Mouse (Mus musculus): ENCODE measurements around the gene Msh2. TPM values are rescaled to one million over a fixed set of nuclear protein-coding genes. Genes with fewer than 3 reads are reported as not detected.
"Not testable (repeated sequence)": the region's sequence is repeated elsewhere in the genome, so short reads cannot be mapped to it uniquely, and the experiment has no call there.

The Msh2 gene
- polyA plus RNA-seq, 1 experiment, result 2.5 TPM

DNA sequence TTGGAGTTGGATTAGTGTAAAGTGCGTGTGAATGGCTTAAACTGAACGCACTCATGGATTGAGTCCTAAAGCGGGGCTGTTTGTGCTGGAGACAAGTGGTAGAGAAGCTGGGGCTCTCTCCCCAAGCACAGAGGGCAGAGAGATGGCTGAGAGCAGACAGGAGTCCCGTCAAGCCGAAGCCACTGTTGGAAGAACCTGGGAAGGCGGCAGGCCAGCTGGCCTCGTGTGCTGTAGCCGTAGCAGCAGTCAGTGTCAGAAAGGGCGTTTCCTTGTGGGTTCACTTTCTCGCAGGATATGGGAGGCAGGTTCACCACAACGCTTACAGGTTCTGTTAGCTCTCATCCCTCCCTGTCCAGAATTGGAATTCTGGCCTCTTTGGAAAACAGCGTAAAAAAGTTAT lies 31.1 kb upstream of the Msh2 start:
- TF ChIP-seq POLR2A (IDR thresholded peaks at IDR 0.05; ENCODE audit: low read depth, low read length) (no peak), CTCF (IDR thresholded peaks at IDR 0.05; ENCODE audit: extremely low read depth, insufficient read length, insufficient replicate concordance, low read depth, low read length) (no peak)
- H3K27me3 ChIP-seq (ENCODE audit: control insufficient read depth, insufficient read depth, low read length), result no peaks in the 10 kb centered on the region
- peaks cover 2% of the 10 kb centered on the region; the same call in 1 of the 2 replicates for H3K4me1 ChIP-seq (ENCODE audit: control insufficient read depth, insufficient read depth, insufficient read length, low read length)
- peak overlapping the region; percentile 50 for H3K27ac ChIP-seq (ENCODE audit: insufficient read depth, low read depth, low read length)
- H3K4me3 ChIP-seq (ENCODE audit: low read depth, low read length), result peak overlapping the region; percentile 89
- peaks cover 70% of the 10 kb centered on the region for H3K36me3 ChIP-seq (ENCODE audit: control insufficient read depth, insufficient read depth, low read length)
- WGBS, result 46% methylated on average over 12 of the region's 12 CpGs

DNA sequence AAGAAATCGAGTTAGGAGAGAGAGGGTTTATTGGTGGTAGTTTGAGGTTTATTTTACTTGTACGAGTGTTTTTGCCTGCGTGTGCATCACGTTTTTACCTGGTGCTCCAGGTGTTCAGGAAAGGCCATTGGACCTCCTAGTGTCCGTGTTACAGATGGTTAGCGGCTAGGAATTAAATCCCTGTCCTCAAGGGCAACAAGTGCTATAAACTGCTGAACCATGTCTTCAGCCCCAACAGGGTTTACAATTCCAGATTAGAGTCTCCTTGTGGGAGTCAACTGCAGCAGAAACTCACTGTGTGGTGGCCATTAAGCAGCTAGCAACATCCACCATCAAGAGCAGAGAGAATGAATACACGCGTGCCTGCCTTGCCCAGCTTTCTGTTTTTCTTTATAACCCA lies 29.4 kb upstream of the Msh2 start:
- H3K4me3 ChIP-seq (ENCODE audit: low read depth, low read length), result no peak overlapping the region
- no peaks in the 10 kb centered on the region for H3K27me3 ChIP-seq (ENCODE audit: control insufficient read depth, insufficient read depth, low read length)
- WGBS, result 71% methylated on average over 8 of the region's 8 CpGs
- H3K36me3 ChIP-seq (ENCODE audit: control insufficient read depth, insufficient read depth, low read length), result peaks cover 86% of the 10 kb centered on the region
- peak overlapping the region; percentile 14; the same call in 1 of the 2 replicates for H3K27ac ChIP-seq (ENCODE audit: insufficient read depth, low read depth, low read length)
- H3K4me1 ChIP-seq (ENCODE audit: control insufficient read depth, insufficient read depth, insufficient read length, low read length), result peaks cover 2% of the 10 kb centered on the region; the same call in 1 of the 2 replicates
- no peak for TF ChIP-seq CTCF (IDR thresholded peaks at IDR 0.05; ENCODE audit: extremely low read depth, insufficient read length, insufficient replicate concordance, low read depth, low read length)
- TF ChIP-seq POLR2A (IDR thresholded peaks at IDR 0.05; ENCODE audit: low read depth, low read length), result no peak

DNA sequence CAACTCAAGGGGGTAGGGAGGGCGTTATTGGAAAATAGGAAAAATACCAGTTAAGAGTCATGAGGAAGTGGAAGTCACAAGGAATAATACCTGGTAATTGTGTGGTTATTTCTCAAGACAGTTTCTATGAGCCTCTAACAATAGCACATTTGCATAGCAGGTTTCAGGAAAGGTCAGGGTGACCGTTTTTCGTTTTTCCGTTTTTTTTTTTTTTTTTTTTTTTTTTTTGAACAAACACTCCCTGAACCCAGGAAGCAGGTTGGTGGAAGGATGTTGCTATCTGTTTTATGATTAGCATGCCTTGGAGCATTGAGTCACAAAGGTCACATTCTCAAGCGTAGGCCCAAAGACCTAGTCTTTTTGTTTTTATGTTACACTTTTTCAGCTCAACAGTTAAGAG lies 16.5 kb upstream of the Msh2 start:
- H3K36me3 ChIP-seq (ENCODE audit: control insufficient read depth, insufficient read depth, low read length); H3K27ac ChIP-seq (ENCODE audit: insufficient read depth, low read depth, low read length); H3K4me1 ChIP-seq (ENCODE audit: control insufficient read depth, insufficient read depth, insufficient read length, low read length); H3K27me3 ChIP-seq (ENCODE audit: control insufficient read depth, insufficient read depth, low read length); H3K4me3 ChIP-seq (ENCODE audit: low read depth, low read length): not testable (repeated sequence)
- WGBS, result 65% methylated on average over 5 of the region's 5 CpGs

DNA sequence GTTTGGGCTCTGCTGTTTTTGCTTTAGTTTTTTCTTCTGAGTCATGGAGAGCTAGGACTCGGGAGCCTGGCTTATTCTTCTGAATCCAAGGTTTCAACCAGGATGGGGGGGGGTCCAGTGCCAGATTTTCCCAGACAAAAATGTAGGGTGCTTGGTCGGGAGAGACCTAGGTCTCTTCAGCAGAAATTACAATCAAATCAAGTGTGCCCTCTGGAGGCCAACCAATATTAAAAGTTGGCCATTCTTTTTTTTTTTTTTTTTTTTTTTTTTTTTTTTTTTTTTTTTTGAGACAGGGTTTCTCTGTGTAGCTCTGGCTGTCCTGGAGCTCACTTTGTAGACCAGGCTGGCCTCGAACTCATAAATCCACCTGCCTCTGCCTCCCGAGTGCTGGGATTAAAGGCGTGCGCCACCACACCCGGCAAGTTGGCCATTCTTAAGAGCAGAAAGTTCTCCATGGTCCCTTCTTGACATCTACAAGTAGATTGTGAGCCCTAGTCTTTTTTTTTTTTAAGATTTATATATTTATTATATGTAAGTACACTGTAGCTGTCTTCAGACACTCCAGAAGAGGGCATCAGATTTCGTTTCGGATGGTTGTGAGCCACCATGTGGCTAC lies 10.1 kb upstream of the Msh2 start:
- not testable (repeated sequence) for H3K4me1 ChIP-seq (ENCODE audit: control insufficient read depth, insufficient read depth, insufficient read length, low read length); H3K27me3 ChIP-seq (ENCODE audit: control insufficient read depth, insufficient read depth, low read length); H3K4me3 ChIP-seq (ENCODE audit: low read depth, low read length); H3K36me3 ChIP-seq (ENCODE audit: control insufficient read depth, insufficient read depth, low read length); H3K27ac ChIP-seq (ENCODE audit: insufficient read depth, low read depth, low read length)
- 69% methylated on average over 9 of the region's 9 CpGs for WGBS

DNA sequence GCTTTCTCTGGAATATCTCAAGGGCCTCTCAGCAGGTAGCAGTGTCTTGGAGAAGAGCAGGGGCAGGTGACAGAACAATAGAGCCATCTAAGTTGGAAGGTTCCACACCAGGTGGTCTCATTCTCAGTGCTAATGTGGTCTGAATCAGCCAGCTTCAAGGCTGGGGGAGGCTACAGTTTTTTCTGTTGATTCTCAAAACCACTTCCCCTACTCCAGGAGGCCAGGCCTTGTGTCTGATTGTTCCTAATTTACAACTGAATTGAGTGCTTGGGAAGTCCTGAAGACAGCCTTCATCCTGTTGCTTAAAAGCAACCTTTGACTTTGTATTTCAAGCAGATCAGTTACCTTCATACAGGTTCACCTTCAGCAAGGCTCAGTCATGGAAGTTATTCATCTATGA lies 7.9 kb upstream of the Msh2 start:
- Histone ChIP-seq H3K27ac (ENCODE audit: insufficient read depth, low read depth, low read length) (no peak overlapping the region), H3K36me3 (ENCODE audit: control insufficient read depth, insufficient read depth, low read length) (no peaks in the 10 kb centered on the region), H3K4me3 (ENCODE audit: low read depth, low read length) (no peak overlapping the region), H3K4me1 (ENCODE audit: control insufficient read depth, insufficient read depth, insufficient read length, low read length) (no peaks in the 10 kb centered on the region), H3K27me3 (ENCODE audit: control insufficient read depth, insufficient read depth, low read length) (no peaks in the 10 kb centered on the region)
- TF ChIP-seq POLR2A (IDR thresholded peaks at IDR 0.05; ENCODE audit: low read depth, low read length) (no peak), CTCF (IDR thresholded peaks at IDR 0.05; ENCODE audit: extremely low read depth, insufficient read length, insufficient replicate concordance, low read depth, low read length) (no peak)

DNA sequence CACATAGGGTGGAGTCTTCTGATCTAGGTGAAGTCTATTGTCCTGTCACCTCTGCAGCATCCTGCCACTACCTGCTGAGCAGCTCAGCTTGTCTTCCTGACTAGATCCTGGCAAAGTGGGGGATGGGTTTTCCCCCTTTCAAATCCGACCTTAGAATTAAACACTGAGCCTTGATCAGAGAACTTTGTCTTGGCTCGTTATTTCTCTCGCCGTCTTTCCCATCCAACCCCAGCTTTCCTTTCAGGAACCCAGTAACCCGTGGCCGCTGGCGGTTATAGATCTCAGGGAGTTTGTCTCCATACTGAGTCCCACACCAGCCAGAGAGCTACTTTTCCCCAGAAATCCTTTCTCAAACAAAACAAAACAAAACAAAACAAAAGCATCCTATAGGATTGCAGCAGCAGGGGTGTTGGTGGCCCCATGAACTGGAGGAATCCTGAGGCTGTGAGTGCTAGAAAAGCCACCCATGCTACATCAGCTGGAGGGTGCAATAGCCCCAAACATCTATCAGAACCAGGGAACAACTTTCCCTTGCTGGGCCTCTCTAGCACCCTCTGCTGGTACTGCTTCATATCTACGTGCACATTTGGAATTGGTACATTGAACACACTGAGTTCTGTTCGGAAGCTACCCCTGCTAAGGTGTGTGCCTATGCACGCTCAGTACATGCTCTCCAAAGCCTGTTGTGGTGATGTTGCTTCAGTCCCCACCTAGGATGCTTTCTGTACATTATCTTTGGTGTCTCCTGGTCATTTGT lies 6.9 kb upstream of the Msh2 start:
- TF ChIP-seq POLR2A (IDR thresholded peaks at IDR 0.05; ENCODE audit: low read depth, low read length) (no peak), CTCF (IDR thresholded peaks at IDR 0.05; ENCODE audit: extremely low read depth, insufficient read length, insufficient replicate concordance, low read depth, low read length) (peak; percentile 83; the same call in 1 of the 2 replicates)
- H3K27me3 ChIP-seq (ENCODE audit: control insufficient read depth, insufficient read depth, low read length), result no peaks in the 10 kb centered on the region
- no peaks in the 10 kb centered on the region for H3K4me1 ChIP-seq (ENCODE audit: control insufficient read depth, insufficient read depth, insufficient read length, low read length)
- 67% methylated on average over 10 of the region's 10 CpGs for WGBS
- H3K27ac ChIP-seq (ENCODE audit: insufficient read depth, low read depth, low read length), result no peak overlapping the region
- H3K36me3 ChIP-seq (ENCODE audit: control insufficient read depth, insufficient read depth, low read length), result no peaks in the 10 kb centered on the region
- H3K4me3 ChIP-seq (ENCODE audit: low read depth, low read length), result no peak overlapping the region

DNA sequence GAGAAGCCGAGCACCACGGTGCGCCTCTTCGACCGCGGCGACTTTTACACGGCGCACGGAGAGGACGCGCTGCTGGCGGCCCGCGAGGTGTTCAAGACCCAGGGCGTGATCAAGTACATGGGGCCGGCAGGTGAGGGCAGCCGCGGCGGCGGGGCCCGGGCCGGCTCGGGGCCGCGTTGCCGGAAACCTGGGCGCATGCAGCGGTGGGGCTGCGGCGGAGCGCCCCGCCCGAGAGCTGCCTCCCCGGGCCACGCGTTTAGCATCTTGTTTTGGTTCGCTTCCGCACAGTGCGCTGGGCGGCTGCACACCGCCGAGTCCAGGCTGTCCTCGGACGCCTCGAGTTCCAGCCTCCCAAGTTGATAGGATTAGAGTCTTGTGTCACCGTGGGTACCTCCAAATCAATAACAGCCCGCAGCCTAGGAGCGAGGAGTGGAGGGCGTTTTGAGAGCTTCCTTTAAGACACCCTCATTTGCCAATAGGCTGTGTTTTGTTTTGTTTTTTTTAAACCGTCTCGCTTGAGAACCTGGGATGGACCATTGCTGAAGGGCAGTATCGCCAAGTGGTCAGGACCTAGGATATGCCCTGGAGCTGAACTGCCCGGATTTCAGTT lies 652 bp downstream of the Msh2 start:
- under 1% methylated on average over 54 of the region's 54 CpGs for WGBS
- peak overlapping the region; percentile 40; the same call in 1 of the 2 replicates for H3K27ac ChIP-seq (ENCODE audit: insufficient read depth, low read depth, low read length)
- peaks cover 7% of the 10 kb centered on the region; the same call in 1 of the 2 replicates for H3K4me1 ChIP-seq (ENCODE audit: control insufficient read depth, insufficient read depth, insufficient read length, low read length)
- no peaks in the 10 kb centered on the region for H3K36me3 ChIP-seq (ENCODE audit: control insufficient read depth, insufficient read depth, low read length)
- no peaks in the 10 kb centered on the region for H3K27me3 ChIP-seq (ENCODE audit: control insufficient read depth, insufficient read depth, low read length)
- H3K4me3 ChIP-seq (ENCODE audit: low read depth, low read length), result peak overlapping the region; percentile 91
- TF ChIP-seq POLR2A (IDR thresholded peaks at IDR 0.05; ENCODE audit: low read depth, low read length), result no peak
- TF ChIP-seq CTCF (IDR thresholded peaks at IDR 0.05; ENCODE audit: extremely low read depth, insufficient read length, insufficient replicate concordance, low read depth, low read length), result no peak

DNA sequence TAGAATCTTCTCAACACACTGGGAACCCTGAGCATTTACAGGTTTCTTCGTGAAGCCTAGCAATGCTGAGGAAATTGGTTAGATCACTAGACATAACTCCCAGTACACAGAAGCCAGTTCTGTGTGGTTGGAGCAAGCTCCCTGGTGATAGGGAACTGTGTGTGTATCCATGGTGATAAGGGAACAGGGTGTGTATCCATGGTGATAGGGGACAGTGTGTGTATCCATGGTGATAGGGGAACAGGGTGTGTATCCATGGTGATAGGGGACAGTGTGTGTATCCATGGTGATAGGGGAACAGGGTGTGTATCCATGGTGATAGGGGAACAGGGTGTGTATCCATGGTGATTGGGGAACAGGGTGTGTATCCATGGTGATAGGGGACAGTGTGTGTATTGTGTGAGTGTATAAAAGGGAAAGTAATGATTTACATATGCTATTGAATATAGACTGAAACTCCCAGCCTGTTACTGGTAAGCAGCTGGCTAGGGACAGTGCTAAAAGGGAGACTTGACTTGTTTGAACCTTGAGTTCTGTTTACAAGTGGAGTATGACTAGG lies 4.9 kb downstream of the Msh2 start:
- H3K4me3 ChIP-seq (ENCODE audit: low read depth, low read length); H3K27me3 ChIP-seq (ENCODE audit: control insufficient read depth, insufficient read depth, low read length); H3K36me3 ChIP-seq (ENCODE audit: control insufficient read depth, insufficient read depth, low read length); H3K4me1 ChIP-seq (ENCODE audit: control insufficient read depth, insufficient read depth, insufficient read length, low read length); H3K27ac ChIP-seq (ENCODE audit: insufficient read depth, low read depth, low read length): not testable (repeated sequence)
- WGBS, result 80% methylated on average over 1 of the region's 1 CpGs

All from small intestine, adult 2 months (tissue).